Mouse (Mus musculus): ENCODE results near the gene Vmn2r46.
"Not testable (repeated sequence)": the region's sequence is repeated elsewhere in the genome, so short reads cannot be mapped to it uniquely, and the experiment has no call there.

Vmn2r46 gene

GRCm38 (mm10) chr7:9770471-9770870 is at the start of gene Vmn2r46:
Gene Vmn2r46, minus strand, starts transcription at chr7:9770571.
- DNase-seq: not testable (repeated sequence)
